Mouse (Mus musculus): Measurements from ENCODE around the gene Cpxm1. TPM values are rescaled to one million over a fixed set of nuclear protein-coding genes. Genes with fewer than 3 reads are reported as not detected.

Cpxm1 gene
- polyA plus RNA-seq, 1 experiment = 13.2 TPM

DNA sequence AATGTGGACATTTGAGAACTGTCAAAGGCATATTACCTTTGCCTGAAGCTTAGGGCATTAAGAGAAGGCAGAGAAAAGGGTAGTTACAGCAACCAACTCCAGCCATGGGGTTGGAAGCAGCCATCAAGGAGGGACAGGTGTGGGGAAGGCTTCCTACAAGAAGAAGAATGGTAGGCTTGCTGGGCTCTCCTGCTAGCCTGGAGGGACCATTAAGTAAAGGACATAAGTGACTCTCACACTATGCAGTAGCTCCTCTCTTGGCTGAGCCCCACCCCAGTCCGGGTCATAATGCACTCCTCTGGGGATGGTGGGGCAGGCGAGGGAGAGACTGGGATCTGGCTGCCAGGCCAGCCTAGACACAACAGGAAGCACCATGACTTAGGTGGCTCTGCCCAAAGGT, 8.8 kb upstream of the Cpxm1 start, which contains the start of gene Tmem239:
Tmem239 (plus strand) TSS at position 301 of the 400 bp plus-strand sequence.
- Histone ChIP-seq H3K4me3 (ENCODE audit: insufficient read depth, low read length) (no peak within 1 kb of the TSS), H3K27ac (ENCODE audit: insufficient read depth, low read length) (no peak within 1 kb of the TSS), H3K4me1 (ENCODE audit: control insufficient read depth, insufficient read depth, low read length) (no peaks in the 10 kb centered on the region)
- TF ChIP-seq CTCF (IDR thresholded peaks at IDR 0.05; ENCODE audit: extremely low read depth, insufficient read depth, low read length) = no peak
- no peak for TF ChIP-seq POLR2A (IDR thresholded peaks at IDR 0.05; ENCODE audit: extremely low read depth, insufficient read depth, low read length)

DNA sequence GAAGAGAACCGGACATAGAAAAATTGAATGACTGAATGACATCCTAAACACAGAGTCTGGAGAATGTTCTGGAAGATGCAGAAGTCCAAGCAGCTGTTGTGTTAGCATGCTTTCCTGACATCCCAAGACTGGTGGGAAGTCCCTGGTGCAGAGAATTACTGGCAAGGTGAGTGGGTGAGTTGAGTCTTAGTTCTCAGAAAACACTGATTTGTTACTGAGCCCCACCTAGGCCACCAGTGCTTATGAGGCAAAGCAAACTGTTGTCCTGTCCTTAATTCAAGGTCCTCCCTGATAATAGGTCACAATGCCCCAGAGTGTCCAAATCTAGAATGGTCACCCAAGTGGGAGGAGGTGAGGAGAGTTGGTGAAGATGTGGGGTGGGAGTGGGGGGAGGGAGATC, 7.6 kb upstream of the Cpxm1 start, which contains the start of the genes Gm28372 and 1700020A23Rik:
Gm28372 (plus strand) TSS at position 301 of the 400 bp plus-strand sequence.
1700020A23Rik (plus strand) TSS at position 321 of the 400 bp plus-strand sequence.
- Histone ChIP-seq H3K27ac (ENCODE audit: insufficient read depth, low read length) (no peak within 1 kb of the TSS), H3K4me1 (ENCODE audit: control insufficient read depth, insufficient read depth, low read length) (no peaks in the 10 kb centered on the region), H3K4me3 (ENCODE audit: insufficient read depth, low read length) (no peak within 1 kb of the TSS)
- TF ChIP-seq CTCF (IDR thresholded peaks at IDR 0.05; ENCODE audit: extremely low read depth, insufficient read depth, low read length) (no peak), POLR2A (IDR thresholded peaks at IDR 0.05; ENCODE audit: extremely low read depth, insufficient read depth, low read length) (no peak)

DNA sequence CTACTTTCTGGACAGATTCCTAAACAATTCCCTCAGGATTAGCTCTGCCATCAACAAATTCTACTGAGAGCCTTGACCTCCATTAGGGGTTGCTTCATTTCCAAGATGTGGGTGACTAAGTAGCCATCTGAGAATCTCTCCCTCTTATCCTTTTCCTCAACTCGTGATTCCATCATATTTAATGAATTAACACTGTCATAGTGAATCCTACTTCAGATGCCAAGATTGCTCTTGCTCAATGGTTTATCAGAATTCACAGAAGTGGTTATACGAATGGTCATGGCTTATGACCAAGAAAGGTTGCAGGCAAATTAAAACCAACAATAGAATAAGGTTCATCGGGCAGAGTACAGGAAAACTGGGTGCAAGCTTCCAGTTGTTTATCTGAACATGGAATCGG, 4.5 kb upstream of the Cpxm1 start:
- no peaks in the 10 kb centered on the region; the same call in 1 of the 2 replicates for H3K4me1 ChIP-seq (ENCODE audit: control insufficient read depth, insufficient read depth, low read length)
- TF ChIP-seq CTCF (IDR thresholded peaks at IDR 0.05; ENCODE audit: extremely low read depth, insufficient read depth, low read length) (no peak), POLR2A (IDR thresholded peaks at IDR 0.05; ENCODE audit: extremely low read depth, insufficient read depth, low read length) (no peak)
- no peak overlapping the region for H3K4me3 ChIP-seq (ENCODE audit: insufficient read depth, low read length)
- H3K27ac ChIP-seq (ENCODE audit: insufficient read depth, low read length) = no peak overlapping the region

DNA sequence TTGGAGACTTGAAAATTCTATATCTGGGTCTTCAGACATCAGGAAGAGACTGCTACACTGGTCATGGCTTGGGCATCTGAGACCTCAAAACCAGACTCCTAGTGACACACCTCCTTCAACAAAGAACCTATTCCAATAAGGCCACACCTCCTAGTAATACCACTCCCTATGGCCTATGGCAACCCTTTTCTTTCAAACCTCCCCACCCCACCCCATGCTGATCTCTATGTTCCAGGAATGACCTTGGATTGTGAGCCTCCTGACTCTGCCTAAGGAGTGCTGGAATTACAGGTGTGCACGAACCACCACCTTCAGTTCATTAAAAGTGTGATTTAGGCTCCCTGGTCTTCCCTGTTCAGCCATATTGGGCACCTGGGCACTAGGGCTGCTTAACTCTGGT, 2.7 kb upstream of the Cpxm1 start:
- TF ChIP-seq POLR2A (IDR thresholded peaks at IDR 0.05; ENCODE audit: extremely low read depth, insufficient read depth, low read length) = no peak
- TF ChIP-seq CTCF (IDR thresholded peaks at IDR 0.05; ENCODE audit: extremely low read depth, insufficient read depth, low read length) = no peak

GRCm38 (mm10) chr2:130398091-130398490, 717 bp upstream of the Cpxm1 start:
- H3K4me3 ChIP-seq (ENCODE audit: insufficient read depth, low read length) = peak overlapping the region; percentile 8
- TF ChIP-seq CTCF (IDR thresholded peaks at IDR 0.05; ENCODE audit: extremely low read depth, insufficient read depth, low read length) (no peak), POLR2A (IDR thresholded peaks at IDR 0.05; ENCODE audit: extremely low read depth, insufficient read depth, low read length) (no peak)
- H3K27ac ChIP-seq (ENCODE audit: insufficient read depth, low read length) = no peak overlapping the region
- no peaks in the 10 kb centered on the region; the same call in 1 of the 2 replicates for H3K4me1 ChIP-seq (ENCODE audit: control insufficient read depth, insufficient read depth, low read length)

More for the DNA sequence above, 2.7 kb upstream of the Cpxm1 start:
- no peak overlapping the region for H3K27ac ChIP-seq (ENCODE audit: insufficient read depth, low read length)
- H3K4me3 ChIP-seq (ENCODE audit: insufficient read depth, low read length) = no peak overlapping the region
- no peaks in the 10 kb centered on the region; the same call in 1 of the 2 replicates for H3K4me1 ChIP-seq (ENCODE audit: control insufficient read depth, insufficient read depth, low read length)

- Histone ChIP-seq H3K4me1 (ENCODE audit: control insufficient read depth, insufficient read depth, low read length) (no peaks in the 10 kb centered on the region; the same call in 1 of the 2 replicates), H3K4me3 (ENCODE audit: insufficient read depth, low read length) (no peak overlapping the region), H3K27ac (ENCODE audit: insufficient read depth, low read length) (no peak overlapping the region)
- TF ChIP-seq POLR2A (IDR thresholded peaks at IDR 0.05; ENCODE audit: extremely low read depth, insufficient read depth, low read length) (no peak), CTCF (IDR thresholded peaks at IDR 0.05; ENCODE audit: extremely low read depth, insufficient read depth, low read length) (no peak)
Observed at GRCm38 (mm10) chr2:130395696-130396095, 1.7 kb downstream of the Cpxm1 start.

GRCm38 (mm10) chr2:130392836-130393235, 4.5 kb downstream of the Cpxm1 start:
- H3K27ac ChIP-seq (ENCODE audit: insufficient read depth, low read length) = no peak overlapping the region
- H3K4me3 ChIP-seq (ENCODE audit: insufficient read depth, low read length) = no peak overlapping the region
- TF ChIP-seq CTCF (IDR thresholded peaks at IDR 0.05; ENCODE audit: extremely low read depth, insufficient read depth, low read length) (no peak), POLR2A (IDR thresholded peaks at IDR 0.05; ENCODE audit: extremely low read depth, insufficient read depth, low read length) (no peak)
- no peaks in the 10 kb centered on the region; the same call in 1 of the 2 replicates for H3K4me1 ChIP-seq (ENCODE audit: control insufficient read depth, insufficient read depth, low read length)

GRCm38 (mm10) chr2:130390993-130391625, 6.3 kb downstream of the Cpxm1 start:
- Histone ChIP-seq H3K4me1 (ENCODE audit: control insufficient read depth, insufficient read depth, low read length) (no peaks in the 10 kb centered on the region), H3K4me3 (ENCODE audit: insufficient read depth, low read length) (no peak overlapping the region), H3K27ac (ENCODE audit: insufficient read depth, low read length) (no peak overlapping the region)
- TF ChIP-seq POLR2A (IDR thresholded peaks at IDR 0.05; ENCODE audit: extremely low read depth, insufficient read depth, low read length) = no peak
- no peak for TF ChIP-seq CTCF (IDR thresholded peaks at IDR 0.05; ENCODE audit: extremely low read depth, insufficient read depth, low read length)

- Histone ChIP-seq H3K4me3 (ENCODE audit: insufficient read depth, low read length) (no peak overlapping the region), H3K4me1 (ENCODE audit: control insufficient read depth, insufficient read depth, low read length) (0 out of 2 replicates have a peak, but pooled peaks cover 2% of the 10 kb centered on the region), H3K27ac (ENCODE audit: insufficient read depth, low read length) (no peak overlapping the region)
- TF ChIP-seq CTCF (IDR thresholded peaks at IDR 0.05; ENCODE audit: extremely low read depth, insufficient read depth, low read length) = peak; percentile 14; the same call in 1 of the 2 replicates
- TF ChIP-seq POLR2A (IDR thresholded peaks at IDR 0.05; ENCODE audit: extremely low read depth, insufficient read depth, low read length) = no peak
Observed at GRCm38 (mm10) chr2:130388796-130389195, 8.6 kb downstream of the Cpxm1 start.

DNA sequence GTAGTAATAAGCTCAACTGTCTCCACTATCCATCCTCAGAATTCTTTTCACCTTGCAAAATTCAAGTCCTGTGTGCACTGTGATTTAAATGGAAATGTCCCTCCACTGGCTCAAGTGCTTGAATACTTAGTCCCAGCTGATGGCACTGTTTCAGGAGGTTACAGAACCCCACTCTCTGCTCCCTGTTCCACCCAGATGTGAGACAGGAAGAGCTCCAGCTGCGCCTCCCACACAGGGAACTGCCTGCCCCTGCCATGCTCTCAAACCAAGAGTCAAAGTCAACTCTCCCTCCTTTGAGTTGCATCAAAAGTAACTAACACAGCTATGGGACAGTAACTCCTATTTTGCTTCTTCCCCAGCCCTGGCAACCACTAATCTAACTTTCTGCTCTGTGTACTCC, 11.2 kb downstream of the Cpxm1 start:
- H3K27ac ChIP-seq (ENCODE audit: insufficient read depth, low read length) = no peak overlapping the region
- TF ChIP-seq CTCF (IDR thresholded peaks at IDR 0.05; ENCODE audit: extremely low read depth, insufficient read depth, low read length) (no peak), POLR2A (IDR thresholded peaks at IDR 0.05; ENCODE audit: extremely low read depth, insufficient read depth, low read length) (no peak)
- H3K4me1 ChIP-seq (ENCODE audit: control insufficient read depth, insufficient read depth, low read length) = 0 out of 2 replicates have a peak, but pooled peaks cover 2% of the 10 kb centered on the region
- no peak overlapping the region for H3K4me3 ChIP-seq (ENCODE audit: insufficient read depth, low read length)
